In genomic region chr4:139871699-139872098, GRCm38 (mm10) we compare ENCODE assay signal across 18 mouse cellular contexts. TPM values are rescaled to one million over a fixed set of nuclear protein-coding genes. Genes with fewer than 3 reads are reported as not detected.
DNase-seq lines count a peak whose midpoint lies in the region; ATAC-seq and TF ChIP-seq lines count a peak whose summit lies in the region.
"Had no signal": no experiment of that assay in that cellular context is flagged by ENCODE, and none has a peak within 500 bp of the region (broad histone marks: within the 10 kb centered on the region; RNA-seq: fewer than 3 reads in every experiment).

No protein-coding gene starts in this region.

- 19% methylated on average over 12 of the region's 12 CpGs for WGBS in forebrain, embryonic 12.5 days
- 25% methylated on average over 12 of the region's 12 CpGs for WGBS in forebrain, embryonic 13.5 days
- 27% methylated on average over 12 of the region's 12 CpGs for WGBS in liver, adult 2 months
- WGBS in liver, embryonic 12.5 days (ENCODE audit: insufficient replicate concordance), result 18% methylated on average over 12 of the region's 12 CpGs

- H3K27me3 ChIP-seq in forebrain, embryonic 12.5 days, result peaks cover 10% of the 10 kb centered on the region; the same call in 1 of the 2 replicates
- peaks cover 6% of the 10 kb centered on the region; the same call in 1 of the 2 replicates for H3K27me3 ChIP-seq in forebrain, embryonic 13.5 days
- 0 out of 2 replicates have a peak, but pooled peaks cover 3% of the 10 kb centered on the region for H3K27me3 ChIP-seq in liver, adult 2 months (ENCODE audit: control insufficient read depth, insufficient read depth, low read length)
- 0 out of 2 replicates have a peak, but pooled peaks cover 4% of the 10 kb centered on the region for H3K27me3 ChIP-seq in liver, embryonic 12.5 days (replicated peaks)
- H3K27me3 ChIP-seq: intestine, embryonic 15.5 days had no signal

- no peak overlapping the region for H3K27ac ChIP-seq in forebrain, embryonic 12.5 days
- H3K27ac ChIP-seq in forebrain, embryonic 13.5 days, result no peak overlapping the region
- H3K27ac ChIP-seq in liver, adult 2 months (replicated peaks; ENCODE audit: insufficient read depth, low read depth, low read length), result no peak overlapping the region
- H3K27ac ChIP-seq in liver, embryonic 12.5 days, result no peak overlapping the region
- H3K27ac ChIP-seq: intestine, embryonic 15.5 days; limb, embryonic 12.5 days had no signal

- no peaks in the 10 kb centered on the region for H3K9me3 ChIP-seq in forebrain, embryonic 12.5 days
- H3K9me3 ChIP-seq in forebrain, embryonic 13.5 days (replicated peaks), result no peaks in the 10 kb centered on the region
- H3K9me3 ChIP-seq in liver, embryonic 12.5 days (replicated peaks), result no peaks in the 10 kb centered on the region
- H3K9me3 ChIP-seq: intestine, embryonic 15.5 days had no signal

- no peaks in the 10 kb centered on the region for H3K79me2 ChIP-seq in liver, adult 2 months (ENCODE audit: control insufficient read depth, insufficient read depth, low read length)

- H3K4me2 ChIP-seq in forebrain, embryonic 12.5 days, result no peak overlapping the region
- no peak overlapping the region for H3K4me2 ChIP-seq in forebrain, embryonic 13.5 days
- H3K4me2 ChIP-seq in liver, embryonic 12.5 days, result no peak overlapping the region
- H3K4me2 ChIP-seq: intestine, embryonic 15.5 days; limb, embryonic 12.5 days had no signal

- no peaks in the 10 kb centered on the region for H3K4me1 ChIP-seq in forebrain, embryonic 12.5 days
- no peaks in the 10 kb centered on the region for H3K4me1 ChIP-seq in forebrain, embryonic 13.5 days
- H3K4me1 ChIP-seq in liver, adult 2 months (ENCODE audit: control insufficient read depth, insufficient read depth, low read length), result peaks cover 5% of the 10 kb centered on the region
- no peaks in the 10 kb centered on the region for H3K4me1 ChIP-seq in liver, embryonic 12.5 days
- H3K4me1 ChIP-seq: intestine, embryonic 15.5 days; limb, embryonic 12.5 days had no signal

- peak; percentile 65; the same call in 1 of the 2 replicates for ATAC-seq in forebrain, embryonic 12.5 days (ENCODE audit: low FRiP score)
- ATAC-seq in forebrain, embryonic 13.5 days, result no peak
- no peak for ATAC-seq in liver, embryonic 12.5 days
- ATAC-seq in megakaryocyte progenitor cell, adult 5-6 weeks (replicated peaks; ENCODE audit: poor library complexity), result peak; percentile 37; the same call in 1 of the 2 replicates
- no peak for ATAC-seq in CD4-positive, CD25-positive, alpha-beta regulatory T cell, adult 4 months
- ATAC-seq: intestine, embryonic 15.5 days had no signal

- DNase-seq in liver, adult 2 months (ENCODE audit: extremely low read depth, low read depth, low spot score), result peak; percentile 1
- DNase-seq in R1 (ENCODE audit: low read depth, low spot score), result peak; percentile 66
- no peak for DNase-seq in frontal cortex, postnatal 25 days (ENCODE audit: low spot score in 2 of 2)
- DNase-seq: B cell, adult 2 months; cerebellum, postnatal 25 days; gastrocnemius, postnatal 10 days; thymus, adult 2 months had no signal

- no peaks in the 10 kb centered on the region for H3K36me3 ChIP-seq in forebrain, embryonic 12.5 days (replicated peaks)
- H3K36me3 ChIP-seq in forebrain, embryonic 13.5 days (ENCODE audit: poor library complexity, severe bottlenecking), result no peaks in the 10 kb centered on the region
- H3K36me3 ChIP-seq in liver, adult 2 months (ENCODE audit: control insufficient read depth, insufficient read depth, low read length), result no peaks in the 10 kb centered on the region
- H3K36me3 ChIP-seq in liver, embryonic 12.5 days, result no peaks in the 10 kb centered on the region
- H3K36me3 ChIP-seq: intestine, embryonic 15.5 days; limb, embryonic 12.5 days had no signal

- TF ChIP-seq POLR2A in liver, adult 2 months (IDR thresholded peaks at IDR 0.05; ENCODE audit: extremely low read depth, insufficient read depth, low read length), result no peak

- H3K9ac ChIP-seq in forebrain, embryonic 12.5 days, result no peak overlapping the region
- no peak overlapping the region for H3K9ac ChIP-seq in forebrain, embryonic 13.5 days
- H3K9ac ChIP-seq in liver, adult 2 months (ENCODE audit: low read depth, low read length), result no peak overlapping the region
- H3K9ac ChIP-seq in liver, embryonic 12.5 days, result no peak overlapping the region
- H3K9ac ChIP-seq: intestine, embryonic 15.5 days; limb, embryonic 12.5 days had no signal

- H3K4me3 ChIP-seq in forebrain, embryonic 12.5 days (replicated peaks), result no peak overlapping the region
- no peak overlapping the region for H3K4me3 ChIP-seq in forebrain, embryonic 13.5 days
- no peak overlapping the region for H3K4me3 ChIP-seq in liver, adult 2 months (ENCODE audit: insufficient read depth, low read depth, low read length)
- no peak overlapping the region for H3K4me3 ChIP-seq in liver, embryonic 12.5 days
- H3K4me3 ChIP-seq: erythroblast, embryonic 14.5 days; intestine, embryonic 15.5 days; limb, embryonic 12.5 days had no signal

- TF ChIP-seq CTCF in liver, adult 2 months (IDR thresholded peaks at IDR 0.05; ENCODE audit: low read depth, low read length), result no peak

RNA-seq across cellular contexts. Expression of gene Pax7, which starts 38.4 kb away (rescaled TPM):
- polyA plus RNA-seq in forebrain, embryonic 12.5 days (2016; fragmentation: Nextera tagmentation; extraction: Ambion mirVana), result 0.37 and 0.43 TPM in 2 replicates
- polyA plus RNA-seq in forebrain, embryonic 13.5 days (2015; fragmentation: Nextera tagmentation; extraction: Ambion mirVana), result 0.04 and 0.09 TPM in 2 replicates
- total RNA-seq in liver, adult 2 months (2014; rRNA removed), result not detected in 2 replicates
- not detected in 2 replicates for polyA plus RNA-seq in liver, adult 2 months (2012; rRNA removed)
- 0.07 TPM in 1 of 2 replicates, not detected in the other for polyA plus RNA-seq in liver, embryonic 12.5 days (2016; fragmentation: Nextera tagmentation; extraction: Ambion mirVana)
- total RNA-seq in megakaryocyte progenitor cell, adult 5-6 weeks (2015), result not detected in 2 replicates
- not detected in 2 replicates for total RNA-seq in megakaryocyte progenitor cell, adult 5-6 weeks (2017)
- polyA plus RNA-seq in CD4-positive, CD25-positive, alpha-beta regulatory T cell, adult 4 months (2017; shearing (Covaris generic)), result not detected
- total RNA-seq: adrenal gland, adult 18-20 months; layer of hippocampus, postnatal 25 days had no signal
- polyA plus RNA-seq: erythroblast, embryonic 14.5 days; heart, embryonic 16.5 days; intestine, embryonic 15.5 days had no signal

Comparison
In these comparisons a context has a peak if more than half of its experiments do, and no peak if none do; other contexts are left out.
1. ATAC-seq: peak in forebrain, embryonic 12.5 days (single experiment) and megakaryocyte progenitor cell, adult 5-6 weeks (single experiment); none in forebrain, embryonic 13.5 days (single experiment), liver, embryonic 12.5 days (single experiment) and CD4-positive, CD25-positive, alpha-beta regulatory T cell, adult 4 months (single experiment).
2. DNase-seq: peak in liver, adult 2 months (single experiment) and R1 (single experiment); none in frontal cortex, postnatal 25 days (0 of 2).